Mouse (Mus musculus) kidney, embryonic 15.5 days (tissue): ENCODE measurements around the gene Spp2. TPM values are rescaled to one million over a fixed set of nuclear protein-coding genes. Genes with fewer than 3 reads are reported as not detected.

ENCODE experiments used
- ATAC-seq: fragments of 200-750 bp; cut with Nextera tagmentation; replicated peaks from 2 replicates; pipeline ENCODE4 v1.8.0; 2017; ENCODE audit warnings: moderate TSS enrichment; ENCODE audit not compliant: low FRiP score
- H3K27ac ChIP-seq: fragments of 300-500 bp; sonication (generic); 2 replicates; pipeline ENCODE4 v1.5.1; 2015; ENCODE audit warnings: mild to moderate bottlenecking, inconsistent platforms
- H3K27me3 ChIP-seq: fragments of 300-500 bp; sonication (generic); 2 replicates; pipeline ENCODE4 v1.6.1; 2015; ENCODE audit warnings: inconsistent platforms
- H3K36me3 ChIP-seq: fragments of 300-500 bp; sonication (generic); 2 replicates; pipeline ENCODE4 v1.6.1; 2015; ENCODE audit warnings: inconsistent platforms
- H3K4me1 ChIP-seq: fragments of 300-500 bp; sonication (generic); 2 replicates; pipeline ENCODE4 v1.6.1; 2015; ENCODE audit warnings: inconsistent platforms
- H3K4me2 ChIP-seq: fragments of 300-500 bp; sonication (generic); 2 replicates; pipeline ENCODE4 v1.6.1; 2015; ENCODE audit warnings: moderate library complexity, mild to moderate bottlenecking, inconsistent platforms
- H3K4me3 ChIP-seq: fragments of 300-500 bp; sonication (generic); replicated peaks from 2 replicates; pipeline ENCODE4 v1.5.1; 2015; ENCODE audit warnings: mild to moderate bottlenecking, inconsistent platforms
- H3K9ac ChIP-seq: fragments of 300-500 bp; sonication (generic); 2 replicates; pipeline ENCODE4 v1.6.1; 2015; ENCODE audit warnings: mild to moderate bottlenecking, inconsistent platforms
- H3K9me3 ChIP-seq: fragments of 300-500 bp; sonication (generic); replicated peaks from 2 replicates; pipeline ENCODE4 v1.6.1; 2016; ENCODE audit warnings: inconsistent platforms
- WGBS: fragments of 180-500 bp; shearing (Covaris S2); methylation state at CpG from one replicate; pipeline ENCODE4 v1.1.7; 2015; ENCODE audit warnings: mixed read lengths; 5-methylcytosine and 5-hydroxymethylcytosine counted together
- polyA plus RNA-seq: library from polyadenylated mRNA; unstranded; fragments of >200 nt; fragmentation: Nextera tagmentation; extraction: Ambion mirVana; gene quantifications from 2 replicates; pipeline ENCODE4 v1.2.1, GENCODE M21; 2015

Spp2 gene
- polyA plus RNA-seq, 1 experiment from 2014 or later: 56.5 TPM

GRCm38 (mm10) chr1:88456451-88457072 is 49.8 kb downstream of the Spp2 start:
- peaks cover 11% of the 10 kb centered on the region; the same call in 1 of the 2 replicates for H3K4me1 ChIP-seq
- H3K4me2 ChIP-seq: no peak overlapping the region
- H3K36me3 ChIP-seq: no peaks in the 10 kb centered on the region
- H3K27ac ChIP-seq: no peak overlapping the region
- ATAC-seq: peak; percentile 66; the same call in 1 of the 2 replicates
- no peak overlapping the region for H3K4me3 ChIP-seq
- 60% methylated on average over 14 of the region's 14 CpGs for WGBS
- H3K9me3 ChIP-seq: no peaks in the 10 kb centered on the region
- H3K9ac ChIP-seq: no peak overlapping the region
- H3K27me3 ChIP-seq: no peaks in the 10 kb centered on the region

DNA sequence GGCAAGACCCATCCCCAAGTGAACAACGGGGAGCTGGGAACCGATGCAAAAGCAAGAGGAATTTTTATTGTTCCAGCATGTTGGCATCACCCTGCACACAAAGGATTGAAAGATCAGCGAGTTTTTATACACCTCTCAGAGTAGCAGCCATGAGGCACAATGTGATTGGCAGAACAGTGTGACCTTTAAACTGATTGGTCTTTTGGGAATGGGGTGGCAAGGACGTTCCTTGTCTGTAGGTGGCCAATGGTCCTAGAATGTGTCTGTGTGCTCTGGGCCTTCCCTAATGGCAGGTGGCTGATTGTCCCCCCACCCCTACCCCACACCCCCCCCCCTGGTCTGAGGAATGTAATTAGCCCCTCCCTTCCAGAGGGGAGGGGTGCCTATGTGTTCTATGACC is 52.4 kb downstream of the Spp2 start:
- Histone ChIP-seq H3K9ac (no peak overlapping the region), H3K4me1 (peaks cover 15% of the 10 kb centered on the region), H3K9me3 (no peaks in the 10 kb centered on the region), H3K27ac (no peak overlapping the region), H3K36me3 (no peaks in the 10 kb centered on the region), H3K4me2 (no peak overlapping the region), H3K4me3 (no peak overlapping the region), H3K27me3 (no peaks in the 10 kb centered on the region)
- 88% methylated on average over 4 of the region's 4 CpGs for WGBS
- ATAC-seq: no peak

- Histone ChIP-seq H3K4me2 (no peak overlapping the region), H3K9ac (no peak overlapping the region), H3K27me3 (no peaks in the 10 kb centered on the region), H3K4me3 (no peak overlapping the region), H3K36me3 (no peaks in the 10 kb centered on the region), H3K9me3 (no peaks in the 10 kb centered on the region), H3K27ac (no peak overlapping the region), H3K4me1 (peaks cover 15% of the 10 kb centered on the region)
- WGBS: 91% methylated on average over 5 of the region's 5 CpGs
- no peak for ATAC-seq
These were observed 52.9 kb downstream of the Spp2 start for GRCm38 (mm10) chr1:88459655-88460054.

DNA sequence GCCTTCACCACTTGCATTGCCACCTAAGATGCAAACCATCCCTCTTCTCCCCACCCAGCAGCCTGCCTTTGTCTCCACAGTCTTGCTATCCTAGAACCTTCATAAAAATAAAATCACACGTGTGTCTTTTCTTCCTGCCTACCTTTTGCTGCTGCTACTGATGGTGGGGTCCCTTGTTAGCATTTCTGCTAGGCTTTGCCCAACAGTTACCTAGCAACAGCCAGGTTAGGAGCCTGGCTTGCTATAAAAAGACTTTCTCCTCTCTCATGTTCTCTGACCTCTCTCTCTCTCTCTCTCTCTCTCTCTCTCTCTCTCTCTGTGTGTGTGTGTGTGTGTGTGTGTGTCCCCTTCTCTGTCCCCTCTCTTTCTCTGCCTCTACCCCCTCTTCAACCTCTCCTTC is 54.3 kb downstream of the Spp2 start:
- H3K4me1 ChIP-seq: peaks cover 7% of the 10 kb centered on the region
- no peaks in the 10 kb centered on the region for H3K36me3 ChIP-seq
- H3K9me3 ChIP-seq: no peaks in the 10 kb centered on the region
- H3K27me3 ChIP-seq: no peaks in the 10 kb centered on the region
- 25% methylated on average over 1 of the region's 1 CpGs for WGBS
- no peak for ATAC-seq
- H3K9ac ChIP-seq: no peak overlapping the region
- no peak overlapping the region for H3K27ac ChIP-seq
- no peak overlapping the region for H3K4me2 ChIP-seq
- no peak overlapping the region for H3K4me3 ChIP-seq

GRCm38 (mm10) chr1:88462484-88462883 is 55.7 kb downstream of the Spp2 start:
- H3K9me3 ChIP-seq: no peaks in the 10 kb centered on the region
- 45% methylated on average over 6 of the region's 6 CpGs for WGBS
- H3K27me3 ChIP-seq: no peaks in the 10 kb centered on the region
- no peak for ATAC-seq
- no peak overlapping the region for H3K9ac ChIP-seq
- H3K36me3 ChIP-seq: no peaks in the 10 kb centered on the region
- H3K4me2 ChIP-seq: no peak overlapping the region
- H3K4me3 ChIP-seq: no peak overlapping the region
- H3K27ac ChIP-seq: no peak overlapping the region
- peaks cover 7% of the 10 kb centered on the region for H3K4me1 ChIP-seq

GRCm38 (mm10) chr1:88463241-88463640 is 56.5 kb downstream of the Spp2 start:
- Histone ChIP-seq H3K4me2 (no peak overlapping the region), H3K9ac (no peak overlapping the region), H3K27me3 (no peaks in the 10 kb centered on the region), H3K36me3 (no peaks in the 10 kb centered on the region), H3K9me3 (no peaks in the 10 kb centered on the region), H3K4me1 (peaks cover 7% of the 10 kb centered on the region), H3K27ac (no peak overlapping the region; the same call in 1 of the 2 replicates), H3K4me3 (no peak overlapping the region)
- no peak for ATAC-seq
- 86% methylated on average over 3 of the region's 3 CpGs for WGBS

DNA sequence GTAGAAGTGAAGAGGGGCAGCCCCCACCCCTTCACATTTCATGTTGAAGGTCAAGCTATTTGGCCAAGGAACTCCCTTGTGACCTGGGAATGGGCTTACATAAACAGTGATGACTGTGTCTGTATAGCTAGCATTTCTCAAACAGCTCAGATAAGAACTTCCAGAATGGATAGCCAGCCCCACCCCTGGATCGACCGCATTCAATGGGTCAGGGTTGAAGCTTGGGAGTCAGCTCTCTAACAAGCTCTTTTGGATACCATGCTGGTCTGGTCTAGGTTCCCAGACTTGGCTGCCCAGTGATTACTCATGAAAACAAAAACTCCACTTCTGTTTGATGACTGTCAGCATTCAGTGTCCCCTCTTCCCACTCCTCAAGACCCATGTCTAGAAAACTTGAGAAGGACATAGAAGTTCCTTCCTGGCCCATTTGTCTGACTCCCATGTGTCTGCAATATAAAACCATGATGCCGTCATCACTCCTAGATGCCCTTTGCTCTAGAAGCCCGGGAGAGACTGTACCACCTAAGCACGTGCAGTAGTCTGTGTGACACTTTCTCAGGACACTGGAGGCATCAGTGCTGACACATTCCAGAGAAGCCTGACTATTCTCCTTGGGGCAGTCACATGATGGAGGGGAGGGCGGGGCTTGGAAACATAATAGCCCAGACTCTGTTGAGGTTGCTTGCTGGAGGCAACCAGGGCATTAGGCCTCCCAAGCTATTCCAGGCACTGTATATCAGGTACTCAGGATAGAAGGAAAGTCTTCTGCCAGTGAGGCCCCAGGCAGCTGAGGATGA is 57.5 kb downstream of the Spp2 start:
- Histone ChIP-seq H3K4me3 (no peak overlapping the region), H3K36me3 (no peaks in the 10 kb centered on the region), H3K9ac (no peak overlapping the region), H3K9me3 (no peaks in the 10 kb centered on the region), H3K27ac (no peak overlapping the region), H3K27me3 (no peaks in the 10 kb centered on the region), H3K4me2 (no peak overlapping the region), H3K4me1 (peaks cover 7% of the 10 kb centered on the region)
- 76% methylated on average over 6 of the region's 6 CpGs for whole genome bisulfite sequencing
- no peak for ATAC-seq

DNA sequence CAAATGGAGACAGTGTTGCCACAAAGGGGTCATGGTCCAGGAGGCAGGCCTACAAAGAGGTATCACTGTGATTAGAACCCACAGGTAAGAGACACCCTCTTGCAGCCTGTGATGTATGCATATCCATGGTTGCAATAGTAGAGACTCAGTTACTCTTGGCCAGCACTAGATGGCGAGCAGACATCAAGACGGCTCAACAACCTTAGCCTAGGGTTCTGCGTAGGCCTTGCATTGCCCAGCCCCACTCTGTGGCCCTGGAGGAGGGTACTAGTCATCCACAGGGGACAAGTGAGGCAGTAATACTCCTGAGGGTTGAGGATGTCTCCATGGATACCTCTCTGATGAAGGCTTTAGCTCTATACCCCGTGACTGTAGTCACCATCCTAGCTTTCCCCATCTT is 59.0 kb downstream of the Spp2 start:
- H3K9me3 ChIP-seq: no peaks in the 10 kb centered on the region
- H3K4me1 ChIP-seq: peaks cover 13% of the 10 kb centered on the region
- no peaks in the 10 kb centered on the region for H3K27me3 ChIP-seq
- H3K36me3 ChIP-seq: no peaks in the 10 kb centered on the region
- H3K4me3 ChIP-seq: no peak overlapping the region
- H3K9ac ChIP-seq: no peak overlapping the region
- no peak overlapping the region for H3K4me2 ChIP-seq
- H3K27ac ChIP-seq: no peak overlapping the region
- ATAC-seq: peak; percentile 59
- 71% methylated on average over 4 of the region's 4 CpGs for WGBS

DNA sequence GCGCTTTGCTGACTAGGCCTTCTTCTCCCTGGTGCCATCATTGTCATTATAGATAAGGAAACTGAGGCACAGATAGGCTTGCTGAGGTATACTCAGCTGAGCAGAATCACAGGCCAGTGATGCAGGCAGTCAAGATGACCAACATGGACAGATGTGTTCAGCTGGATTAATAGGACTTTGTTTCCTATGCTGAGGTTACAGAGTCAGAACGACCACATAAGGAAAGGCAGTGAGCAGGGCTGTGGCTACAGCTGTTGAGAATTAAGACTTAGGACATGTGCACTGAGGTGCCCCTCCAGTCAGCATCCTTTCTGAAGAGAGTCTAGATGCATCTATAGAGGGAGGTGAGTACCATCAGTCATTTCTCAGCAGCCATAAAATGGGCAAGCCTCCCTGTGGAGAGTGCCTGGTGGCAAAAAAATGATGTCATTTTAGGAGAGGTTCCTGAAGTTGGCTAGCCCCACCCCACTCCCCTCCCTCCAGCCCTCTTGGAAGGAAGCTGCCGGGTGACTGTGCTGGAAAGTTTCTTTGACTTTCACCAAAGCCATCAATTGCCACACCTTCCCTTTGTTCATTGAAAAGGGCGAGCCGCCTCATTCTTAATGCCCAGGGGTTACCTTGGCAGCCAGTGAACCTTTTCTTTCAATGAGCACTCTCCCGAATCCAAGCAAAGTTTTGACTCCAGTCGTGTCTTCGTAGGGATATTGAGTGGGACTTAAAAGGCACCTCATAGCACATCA is 59.7 kb downstream of the Spp2 start:
- Histone ChIP-seq H3K9ac (no peak overlapping the region), H3K27ac (no peak overlapping the region), H3K9me3 (no peaks in the 10 kb centered on the region), H3K36me3 (no peaks in the 10 kb centered on the region), H3K4me3 (no peak overlapping the region), H3K4me1 (peaks cover 13% of the 10 kb centered on the region), H3K4me2 (no peak overlapping the region), H3K27me3 (no peaks in the 10 kb centered on the region)
- 67% methylated on average over 8 of the region's 8 CpGs for WGBS
- ATAC-seq: no peak

DNA sequence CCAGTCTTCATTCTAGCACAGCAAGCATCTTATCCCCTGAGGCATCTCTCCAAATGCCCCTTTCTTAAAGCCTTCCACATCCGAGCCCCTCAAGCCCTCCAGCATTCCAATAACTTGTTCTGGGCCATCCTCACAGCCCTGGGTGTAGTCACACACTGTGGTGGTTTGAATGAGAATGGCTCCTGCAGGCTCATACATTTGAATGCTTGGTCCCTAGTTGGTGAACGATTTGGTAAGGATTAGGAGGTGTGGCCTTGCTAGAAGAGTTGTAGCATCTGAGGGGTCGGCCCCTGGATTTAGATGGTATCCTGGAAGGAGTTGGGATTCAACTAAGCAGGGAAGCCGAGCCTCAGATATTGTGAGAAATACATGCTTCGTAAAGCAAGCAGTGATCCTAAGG is 61.1 kb downstream of the Spp2 start:
- H3K9ac ChIP-seq: no peak overlapping the region
- H3K36me3 ChIP-seq: no peaks in the 10 kb centered on the region
- 86% methylated on average over 5 of the region's 5 CpGs for WGBS
- H3K9me3 ChIP-seq: no peaks in the 10 kb centered on the region
- H3K27ac ChIP-seq: 0 out of 2 replicates have a peak overlapping the region, but pooled peaks have one; percentile 19
- no peaks in the 10 kb centered on the region for H3K27me3 ChIP-seq
- no peak for ATAC-seq
- no peak overlapping the region for H3K4me2 ChIP-seq
- H3K4me3 ChIP-seq: no peak overlapping the region
- peaks cover 7% of the 10 kb centered on the region; the same call in 1 of the 2 replicates for H3K4me1 ChIP-seq

DNA sequence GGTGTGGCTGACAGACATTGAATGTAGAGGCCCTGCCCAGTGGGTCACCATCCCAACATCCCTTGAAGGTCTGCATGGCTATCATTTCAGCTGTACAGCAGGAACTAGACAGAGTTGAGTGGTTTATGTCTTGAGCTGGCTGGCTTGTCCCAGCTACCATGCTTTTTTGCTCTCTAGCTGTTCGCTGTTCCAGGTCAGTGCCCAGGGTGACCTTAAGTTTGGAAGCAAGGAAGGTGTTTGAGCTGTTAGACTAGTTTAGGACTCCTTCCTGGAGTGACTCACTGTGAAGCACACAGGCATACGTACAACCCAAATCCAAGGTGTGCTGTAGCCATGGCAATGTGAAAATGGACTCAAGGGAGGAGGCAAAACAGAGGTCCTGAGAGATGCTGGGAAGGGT is 61.6 kb downstream of the Spp2 start:
- 70% methylated on average over 2 of the region's 2 CpGs for WGBS
- no peak for ATAC-seq

GRCm38 (mm10) chr1:88469746-88470145 is 63.0 kb downstream of the Spp2 start:
- Histone ChIP-seq H3K4me1 (peaks cover 25% of the 10 kb centered on the region), H3K4me3 (no peak overlapping the region), H3K27ac (no peak overlapping the region), H3K9ac (no peak overlapping the region), H3K36me3 (no peaks in the 10 kb centered on the region), H3K4me2 (no peak overlapping the region), H3K27me3 (no peaks in the 10 kb centered on the region), H3K9me3 (no peaks in the 10 kb centered on the region)
- 94% methylated on average over 4 of the region's 4 CpGs for WGBS
- no peak for ATAC-seq

More for the DNA sequence above, 61.6 kb downstream of the Spp2 start:
- Histone ChIP-seq H3K4me3 (no peak overlapping the region), H3K9me3 (no peaks in the 10 kb centered on the region), H3K4me2 (no peak overlapping the region), H3K4me1 (peaks cover 12% of the 10 kb centered on the region), H3K9ac (no peak overlapping the region), H3K36me3 (no peaks in the 10 kb centered on the region), H3K27ac (0 out of 2 replicates have a peak overlapping the region, but pooled peaks have one; percentile 19), H3K27me3 (no peaks in the 10 kb centered on the region)
